Mouse (Mus musculus): ENCODE measurements at regions not wholly inside any gene's neighbourhood (a gene's known extent, or its start where the extent isn't known, plus 50 kb on each side); places are given as distances from the start of the nearest gene placed in this dataset.

- no peak for DNase-seq (ENCODE audit: low spot score in 2 of 2)
Measured at GRCm38 (mm10) chr13:63757061-63757460, 58.0 kb upstream of the Ercc6l2 start.

DNA sequence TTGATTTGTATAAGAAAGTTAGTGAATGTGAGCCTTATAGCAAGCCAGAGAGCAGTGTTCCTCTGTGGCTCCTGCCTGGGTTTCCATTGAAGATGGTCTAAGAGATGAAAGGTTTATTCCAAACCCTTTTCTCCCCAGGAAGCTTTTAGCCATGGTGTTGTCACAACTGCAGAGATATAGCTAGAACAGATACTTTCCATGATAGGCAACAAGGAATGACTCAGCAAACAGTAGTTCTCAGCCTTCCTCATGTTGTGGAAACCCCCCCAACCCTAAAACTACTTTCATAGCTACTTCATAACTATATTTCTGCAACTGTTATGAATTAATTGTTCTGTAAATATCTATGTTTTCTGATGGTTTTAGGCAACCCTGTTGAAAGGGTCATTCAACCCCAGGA lies 53.5 kb upstream of the Ercc6l2 start:
- no peak for DNase-seq (ENCODE audit: low spot score in 2 of 2)

Measured in layer of hippocampus, postnatal 14 days (tissue).